Mouse (Mus musculus): ENCODE measurements around the gene Man2c1.

Man2c1 gene

GRCm38 (mm10) chr9:57156383-57156782 lies 25.9 kb downstream of the Man2c1 start:
- in situ Hi-C loops (cut with MboI, MseI) = loop anchor here (25.0 kb wide), 1 partner anchor 1431 kb away; the partner anchor contains the start of gene Nptn

GRCm38 (mm10) chr9:57156823-57157222 lies 26.3 kb downstream of the Man2c1 start:
- in situ Hi-C loops (cut with MboI, MseI) = loop anchor here (25.0 kb wide), 1 partner anchor 1430 kb away; the partner anchor contains the start of gene Nptn

- in situ Hi-C loops (cut with MboI, MseI) = loop anchor here (25.0 kb wide), 1 partner anchor 1430 kb away; the partner anchor contains the start of gene Nptn
These were observed 27.0 kb downstream of the Man2c1 start for GRCm38 (mm10) chr9:57157499-57157898.

GRCm38 (mm10) chr9:57158013-57158470 lies 27.6 kb downstream of the Man2c1 start, which contains the start of gene Commd4:
TSS of gene Commd4 (minus strand) at chr9:57158331.
- in situ Hi-C loops (cut with MboI, MseI) = loop anchor here (25.0 kb wide), 1 partner anchor 1429 kb away; the partner anchor contains the start of gene Nptn

- in situ Hi-C loops (cut with MboI, MseI) = loop anchor here (25.0 kb wide), 1 partner anchor 1429 kb away; the partner anchor contains the start of gene Nptn
These were observed 28.0 kb downstream of the Man2c1 start for GRCm38 (mm10) chr9:57158506-57158905.

- in situ Hi-C loops (cut with MboI, MseI) = loop anchor here (25.0 kb wide), 1 partner anchor 1425 kb away; the partner anchor contains the start of gene Nptn
These were observed 32.0 kb downstream of the Man2c1 start for GRCm38 (mm10) chr9:57162496-57162895.

- in situ Hi-C loops (cut with MboI, MseI) = loop anchor here (25.0 kb wide), 1 partner anchor 1424 kb away; the partner anchor contains the start of gene Nptn
These were observed 32.6 kb downstream of the Man2c1 start for GRCm38 (mm10) chr9:57163137-57163536.

- in situ Hi-C loops (cut with MboI, MseI) = loop anchor here (25.0 kb wide), 1 partner anchor 1421 kb away; the partner anchor contains the start of gene Nptn
These were observed 35.7 kb downstream of the Man2c1 start for GRCm38 (mm10) chr9:57166173-57166572.

GRCm38 (mm10) chr9:57168411-57168810 lies 37.9 kb downstream of the Man2c1 start:
- in situ Hi-C loops (cut with MboI, MseI) = loop anchor here (25.0 kb wide), 1 partner anchor 1419 kb away; the partner anchor contains the start of gene Nptn

All from regulatory T cell (primary cell).